8 mouse cellular contexts compared by ENCODE assay signal in the genomic region with DNA sequence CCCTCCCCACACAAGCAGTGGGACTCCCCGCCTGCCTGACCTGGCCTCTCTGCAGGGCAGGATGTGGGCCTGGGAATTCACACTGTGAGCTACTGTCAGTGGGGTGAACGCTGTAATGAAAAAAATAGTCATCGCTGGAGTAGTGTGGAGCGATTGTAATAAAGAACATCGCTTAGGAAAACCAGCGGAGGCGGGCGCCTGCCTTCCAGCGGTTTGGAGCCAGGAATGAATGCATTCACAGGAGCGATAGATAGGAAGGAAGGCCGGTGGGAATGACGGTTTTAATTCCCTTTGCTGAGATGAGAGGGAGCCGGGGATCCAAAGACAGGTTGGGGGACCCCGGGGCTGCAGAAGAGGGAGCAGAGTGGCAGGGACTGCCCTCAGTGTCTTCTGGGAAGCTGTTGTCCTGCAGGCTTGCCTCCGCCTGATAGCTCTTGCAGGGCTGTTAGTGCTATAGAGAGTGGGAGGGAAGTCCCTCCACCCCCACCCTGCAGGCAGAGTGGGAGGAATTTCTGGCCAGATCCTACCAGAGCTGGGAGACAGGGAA. TPM values are rescaled to one million over a fixed set of nuclear protein-coding genes. Genes with fewer than 3 reads are reported as not detected.
DNase-seq lines count a peak whose midpoint lies in the region; ATAC-seq lines count a peak whose summit lies in the region.

No protein-coding gene starts in this region.

- no peaks in the 10 kb centered on the region for H3K27me3 ChIP-seq in kidney, embryonic 15.5 days
- H3K27me3 ChIP-seq in embryonic facial prominence, embryonic 15.5 days: no peaks in the 10 kb centered on the region
- 0 out of 2 replicates have a peak, but pooled peaks cover 2% of the 10 kb centered on the region for H3K27me3 ChIP-seq in hindbrain, embryonic 12.5 days
- H3K27me3 ChIP-seq in midbrain, embryonic 14.5 days (ENCODE audit: control insufficient read depth, insufficient read depth, low read length): no peaks in the 10 kb centered on the region

- no peak for DNase-seq in kidney, adult 18-20 months
- DNase-seq in midbrain, embryonic 14.5 days: peak; percentile 54
- no peak for DNase-seq in cerebellum, postnatal 4 days (ENCODE audit: low spot score in 2 of 2)
- no peak for DNase-seq in thymus, postnatal 36 days

- peaks cover 12% of the 10 kb centered on the region for H3K4me1 ChIP-seq in kidney, embryonic 15.5 days
- peaks cover 11% of the 10 kb centered on the region for H3K4me1 ChIP-seq in embryonic facial prominence, embryonic 15.5 days
- H3K4me1 ChIP-seq in hindbrain, embryonic 12.5 days: peaks cover 17% of the 10 kb centered on the region
- H3K4me1 ChIP-seq in midbrain, embryonic 14.5 days (ENCODE audit: control insufficient read depth, insufficient read depth, low read length): 0 out of 2 replicates have a peak, but pooled peaks cover 5% of the 10 kb centered on the region

- H3K9ac ChIP-seq in kidney, embryonic 15.5 days: 0 out of 2 replicates have a peak overlapping the region, but pooled peaks have one; percentile 4
- H3K9ac ChIP-seq in embryonic facial prominence, embryonic 15.5 days: no peak overlapping the region
- no peak overlapping the region for H3K9ac ChIP-seq in hindbrain, embryonic 12.5 days
- no peak overlapping the region; the same call in 1 of the 2 replicates for H3K9ac ChIP-seq in midbrain, embryonic 14.5 days (replicated peaks; ENCODE audit: low read length)

- peak overlapping the region; percentile 54 for H3K27ac ChIP-seq in kidney, embryonic 15.5 days
- H3K27ac ChIP-seq in embryonic facial prominence, embryonic 15.5 days (replicated peaks): no peak overlapping the region
- H3K27ac ChIP-seq in hindbrain, embryonic 12.5 days: peak overlapping the region; percentile 25
- peak overlapping the region; percentile 58 for H3K27ac ChIP-seq in midbrain, embryonic 14.5 days (replicated peaks; ENCODE audit: low read depth, low read length)

- no peaks in the 10 kb centered on the region for H3K36me3 ChIP-seq in kidney, embryonic 15.5 days
- H3K36me3 ChIP-seq in embryonic facial prominence, embryonic 15.5 days: no peaks in the 10 kb centered on the region
- no peaks in the 10 kb centered on the region; the same call in 1 of the 2 replicates for H3K36me3 ChIP-seq in hindbrain, embryonic 12.5 days
- H3K36me3 ChIP-seq in midbrain, embryonic 14.5 days (ENCODE audit: control insufficient read depth, insufficient read depth, low read length): 0 out of 2 replicates have a peak, but pooled peaks cover 8% of the 10 kb centered on the region

- 23% methylated on average over 15 of the region's 15 CpGs for WGBS in kidney, embryonic 15.5 days
- WGBS in embryonic facial prominence, embryonic 15.5 days: 22% methylated on average over 15 of the region's 15 CpGs
- 18% methylated on average over 15 of the region's 15 CpGs for WGBS in hindbrain, embryonic 12.5 days
- WGBS in midbrain, embryonic 14.5 days: 30% methylated on average over 15 of the region's 15 CpGs

- H3K9me3 ChIP-seq in kidney, embryonic 15.5 days (replicated peaks): no peaks in the 10 kb centered on the region
- no peaks in the 10 kb centered on the region for H3K9me3 ChIP-seq in embryonic facial prominence, embryonic 15.5 days (replicated peaks)
- no peaks in the 10 kb centered on the region for H3K9me3 ChIP-seq in hindbrain, embryonic 12.5 days (replicated peaks)
- no peaks in the 10 kb centered on the region for H3K9me3 ChIP-seq in midbrain, embryonic 14.5 days (ENCODE audit: control insufficient read depth, low read length)

- peak overlapping the region; percentile 46; the same call in 1 of the 2 replicates for H3K4me2 ChIP-seq in kidney, embryonic 15.5 days
- peak overlapping the region; percentile 25; the same call in 1 of the 2 replicates for H3K4me2 ChIP-seq in embryonic facial prominence, embryonic 15.5 days (replicated peaks)
- peak overlapping the region; percentile 26; the same call in 1 of the 2 replicates for H3K4me2 ChIP-seq in hindbrain, embryonic 12.5 days (replicated peaks)
- 0 out of 2 replicates have a peak overlapping the region, but pooled peaks have one; percentile 7 for H3K4me2 ChIP-seq in midbrain, embryonic 14.5 days (ENCODE audit: low read length)

- H3K4me3 ChIP-seq in kidney, embryonic 15.5 days (replicated peaks): no peak overlapping the region
- no peak overlapping the region for H3K4me3 ChIP-seq in embryonic facial prominence, embryonic 15.5 days (replicated peaks)
- H3K4me3 ChIP-seq in hindbrain, embryonic 12.5 days: no peak overlapping the region
- H3K4me3 ChIP-seq in midbrain, embryonic 14.5 days (replicated peaks; ENCODE audit: low read depth, low read length): no peak overlapping the region

- no peak; the same call in 1 of the 2 replicates for ATAC-seq in kidney, embryonic 15.5 days (replicated peaks; ENCODE audit: low FRiP score)
- no peak for ATAC-seq in embryonic facial prominence, embryonic 15.5 days (ENCODE audit: insufficient number of reproducible peaks, low FRiP score, low TSS enrichment, low read depth)
- no peak for ATAC-seq in hindbrain, embryonic 12.5 days (ENCODE audit: low FRiP score)
- no peak for ATAC-seq in midbrain, embryonic 14.5 days (ENCODE audit: low FRiP score, low TSS enrichment)
- no peak for ATAC-seq in monocyte, adult 5-6 weeks (replicated peaks; ENCODE audit: insufficient number of reproducible peaks, low FRiP score, low TSS enrichment, poor library complexity, severe bottlenecking)

RNA-seq across cellular contexts. Expression of a gene that starts 56.8 kb away (rescaled TPM):
- 6.6 and 9.4 TPM in 2 replicates for polyA plus RNA-seq in kidney, embryonic 15.5 days (2015; fragmentation: Nextera tagmentation; extraction: Ambion mirVana)
- 25.4 and 27.6 TPM in 2 replicates for polyA plus RNA-seq in embryonic facial prominence, embryonic 15.5 days (2015; fragmentation: Nextera tagmentation; extraction: Ambion mirVana)
- polyA plus RNA-seq in hindbrain, embryonic 12.5 days (2016; fragmentation: Nextera tagmentation; extraction: Ambion mirVana): 21.1 and 22.3 TPM in 2 replicates
- polyA plus RNA-seq in midbrain, embryonic 14.5 days (2014; fragmentation: Nextera tagmentation; extraction: Ambion mirVana): 21.7 and 30.4 TPM in 2 replicates
- total RNA-seq in monocyte, adult 5-6 weeks (2017): not detected in 3 replicates
